Mouse (Mus musculus): ENCODE results near the gene Mcat.
"Not testable (repeated sequence)": the region's sequence is repeated elsewhere in the genome, so short reads cannot be mapped to it uniquely, and the experiment has no call there.

The Mcat gene

GRCm38 (mm10) chr15:83509950-83510804 lies 53.4 kb downstream of the Mcat start:
- ATAC-seq (ENCODE audit: low TSS enrichment), result peak; percentile 53

GRCm38 (mm10) chr15:83501483-83501882 lies 62.1 kb downstream of the Mcat start:
- ATAC-seq (ENCODE audit: low TSS enrichment), result not testable (repeated sequence)

GRCm38 (mm10) chr15:83500352-83500751 lies 63.2 kb downstream of the Mcat start:
- ATAC-seq (ENCODE audit: low TSS enrichment), result no peak

- ATAC-seq (ENCODE audit: low TSS enrichment), result no peak
Measured at GRCm38 (mm10) chr15:83499211-83499755, 64.3 kb downstream of the Mcat start.

DNA sequence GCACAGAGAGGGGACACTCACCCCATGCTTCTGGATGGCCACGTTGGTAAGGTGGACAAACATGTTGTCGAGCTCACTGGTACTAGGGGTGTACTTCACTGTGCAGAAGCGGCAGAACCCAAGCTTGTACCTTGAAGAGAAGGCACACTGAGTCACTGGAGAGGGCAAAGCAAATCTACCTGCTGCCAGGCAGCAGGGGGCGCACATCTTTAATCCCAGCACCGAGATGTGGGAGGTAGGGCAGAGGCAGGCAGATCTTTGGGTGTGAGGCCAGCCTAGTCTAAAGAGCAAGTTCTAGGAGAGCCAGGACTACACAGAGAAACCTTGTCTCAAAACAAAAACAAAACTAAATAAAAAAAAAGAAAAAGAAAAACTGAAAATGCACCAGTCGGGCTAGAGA lies 66.3 kb downstream of the Mcat start:
- ATAC-seq (ENCODE audit: low TSS enrichment), result no peak
